Mouse (Mus musculus): ENCODE measurements around the gene Szrd1.
A peak's percentile ranks its signal among the peaks of the same experiment; 100 is the strongest.

Gene Szrd1

GRCm38 (mm10) chr4:141067516-141068046, 72.0 kb downstream of the Szrd1 start:
- no peak for ATAC-seq (ENCODE audit: low TSS enrichment)

- no peak for ATAC-seq (ENCODE audit: low TSS enrichment)
Observed at GRCm38 (mm10) chr4:141066709-141067515, 72.7 kb downstream of the Szrd1 start.

GRCm38 (mm10) chr4:141065123-141065522, 74.5 kb downstream of the Szrd1 start:
- peak; percentile 68 for ATAC-seq (ENCODE audit: low TSS enrichment)

- no peak for ATAC-seq (ENCODE audit: low TSS enrichment)
Observed at GRCm38 (mm10) chr4:141064104-141064659, 75.4 kb downstream of the Szrd1 start.
